ENCODE assay signal across 8 mouse cellular contexts in the genomic region with DNA sequence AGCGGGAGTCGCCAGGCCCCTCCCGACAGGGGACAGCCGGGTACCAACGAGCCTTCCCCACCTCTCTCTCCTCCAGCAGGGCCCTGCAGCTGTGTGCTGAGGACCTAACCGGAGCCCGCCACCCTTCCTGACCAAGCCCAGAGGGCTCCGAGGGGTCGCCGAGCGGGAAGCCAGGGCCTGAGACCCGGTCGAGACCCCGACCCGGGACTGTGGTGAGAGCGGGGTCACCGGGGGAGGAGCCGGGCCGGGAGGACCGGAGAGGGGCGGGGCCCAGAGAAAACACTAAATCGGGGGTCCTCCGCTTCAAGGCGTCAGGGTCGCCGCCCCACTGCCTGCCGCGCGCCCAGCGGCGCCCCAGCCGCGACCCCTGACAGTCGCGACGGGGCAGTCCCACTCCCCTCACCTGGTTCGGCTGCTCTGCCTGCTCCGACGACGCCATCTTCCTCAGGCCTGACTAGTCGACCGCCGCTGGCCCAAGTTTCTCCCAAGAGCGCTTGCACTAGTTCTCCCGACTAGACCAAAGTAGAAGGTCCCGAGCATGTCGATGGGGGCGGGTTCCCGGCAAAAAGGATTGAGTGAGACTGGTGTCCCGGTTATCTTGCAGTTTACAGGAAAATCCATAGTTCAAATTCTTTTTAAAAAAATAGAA. TPM values are rescaled to one million over a fixed set of nuclear protein-coding genes. Genes with fewer than 3 reads are reported as not detected.
DNase-seq lines count a peak whose midpoint lies in the region; ATAC-seq lines count a peak whose summit lies in the region.

TSS of gene Pex14 (minus strand) at position 508 of the 649 bp plus-strand sequence.

- peak within 1 kb of the TSS; percentile 98 for H3K4me3 ChIP-seq in megakaryocyte, embryonic 14.5 days (replicated peaks)

- H3K27me3 ChIP-seq in megakaryocyte, embryonic 14.5 days (replicated peaks): no peaks in the 10 kb centered on the region

- peaks cover 32% of the 10 kb centered on the region for H3K4me1 ChIP-seq in megakaryocyte, embryonic 14.5 days

- no peaks in the 10 kb centered on the region for H3K36me3 ChIP-seq in megakaryocyte, embryonic 14.5 days (replicated peaks; ENCODE audit: low read length)

- DNase-seq in ZHBTc4 (ENCODE audit: low read depth, low spot score): peak; percentile 94
- peak; percentile 82 to 87 for DNase-seq in gastrocnemius, adult 8-10 months (ENCODE audit: low spot score in 2 of 2)
- DNase-seq in hindlimb bud, embryonic 11.5 days (ENCODE audit: extremely low spot score, low read depth, low spot score): peak; percentile 52
- DNase-seq in left cerebral cortex, adult 8-10 months (ENCODE audit: low spot score in 2 of 2): peak; percentile 80 to 87
- peak; percentile 95 for DNase-seq in right cerebral cortex, postnatal 10 days (ENCODE audit: low spot score in 2 of 2)
- DNase-seq in urinary bladder, postnatal 25 days (ENCODE audit: low spot score): peak; percentile 86

- ATAC-seq in common myeloid progenitor, adult 5-6 weeks (replicated peaks; ENCODE audit: low read depth, poor library complexity, severe bottlenecking): peak; percentile 87

- H3K9me3 ChIP-seq in megakaryocyte, embryonic 14.5 days: no peaks in the 10 kb centered on the region

RNA-seq across cellular contexts. Expression of gene Pex14, which starts in this region (rescaled TPM):
- total RNA-seq in common myeloid progenitor, adult 5-6 weeks (2017): 11.9 and 12.1 TPM in 2 replicates
- total RNA-seq in gastrocnemius, adult 8-10 months (2022): 10 to 100 TPM; 21.1 to 23.9 (median 23.4) TPM
- total RNA-seq in left cerebral cortex, adult 8-10 months (2022): 10 to 100 TPM; 51.7 to 61.3 (median 59.2) TPM
- polyA plus RNA-seq in megakaryocyte, embryonic 14.5 days (2012; ENCODE audit: insufficient read depth, low replicate concordance): 40.1 and 45.3 TPM in 2 replicates

Comparison
In these comparisons a context has a peak if more than half of its experiments do, and no peak if none do; other contexts are left out.
1. Peak in every context shown above with its lines: DNase-seq, ATAC-seq and H3K4me3 ChIP-seq.